Mouse (Mus musculus) layer of hippocampus, postnatal 25 days (tissue): ENCODE measurements at regions not wholly inside any gene's neighbourhood (a gene's known extent, or its start where the extent isn't known, plus 50 kb on each side); places are given as distances from the start of the nearest gene placed in this dataset.
A peak's percentile ranks its signal among the peaks of the same experiment; 100 is the strongest.

Experiments
- DNase-seq, 2 experiments: peaks; one replicate each; pipeline ENCODE4 v3.0.0; 2022; ENCODE audit warnings: mixed read lengths in 2 of 2, low spot score in 1 of 2; ENCODE audit errors: extremely low spot score in 1 of 2

- no peak for DNase-seq
These were observed 69.8 kb downstream of the Gm21750 start for GRCm38 (mm10) chr14:73730796-73731195.

DNA sequence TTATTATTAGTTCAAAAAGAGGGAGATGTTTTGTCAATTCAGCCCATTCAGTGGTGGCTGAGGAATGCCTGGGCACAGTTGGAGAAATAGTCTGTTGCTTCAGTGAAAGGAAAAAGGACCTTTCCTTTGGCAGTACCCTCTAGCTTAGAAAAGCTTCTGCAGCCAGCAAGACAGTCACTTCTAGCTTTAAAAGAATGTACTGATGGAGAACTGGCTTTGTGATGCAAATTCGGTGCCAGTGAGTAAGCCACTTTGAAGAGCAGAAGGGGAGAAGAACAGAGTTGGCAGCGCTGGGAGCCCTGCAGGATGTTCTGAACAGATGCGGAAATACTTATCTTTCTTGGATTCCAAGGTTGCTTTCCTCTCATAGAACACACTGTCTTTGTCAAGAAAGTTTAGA lies 71.1 kb downstream of the Gm21750 start:
- DNase-seq: peak in 1 of 2 experiments; percentile 19

- DNase-seq: no peak
These were observed 89.8 kb downstream of the Gm21750 start for GRCm38 (mm10) chr14:73750790-73751189.

- no peak for DNase-seq
These were observed 99.0 kb downstream of the Gm21750 start for GRCm38 (mm10) chr14:73759986-73760385.

- DNase-seq: no peak
These were observed 111.9 kb downstream of the Gm21750 start for GRCm38 (mm10) chr14:73772964-73773363.

GRCm38 (mm10) chr14:73773810-73774209 lies 112.8 kb downstream of the Gm21750 start:
- no peak for DNase-seq

DNA sequence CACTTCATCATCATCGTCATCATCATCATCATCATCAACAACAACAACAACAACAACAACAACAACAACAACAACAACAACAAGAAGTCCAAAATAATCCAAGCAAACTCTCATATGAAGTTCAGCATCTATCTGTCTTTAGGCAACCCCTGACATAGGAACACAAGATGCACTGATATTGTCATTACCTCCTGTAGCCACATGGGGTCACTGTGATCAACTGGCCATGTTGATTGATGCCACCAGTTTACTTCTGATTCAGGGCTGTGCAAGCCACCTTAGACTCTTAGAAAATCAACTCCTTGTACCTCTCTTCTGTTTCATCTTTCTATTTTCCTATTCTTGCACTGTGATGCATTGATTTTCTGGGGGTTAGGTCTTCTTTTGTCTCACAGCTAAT lies 115.0 kb downstream of the Gm21750 start:
- DNase-seq: peak in 1 of 2 experiments; percentile 58

DNA sequence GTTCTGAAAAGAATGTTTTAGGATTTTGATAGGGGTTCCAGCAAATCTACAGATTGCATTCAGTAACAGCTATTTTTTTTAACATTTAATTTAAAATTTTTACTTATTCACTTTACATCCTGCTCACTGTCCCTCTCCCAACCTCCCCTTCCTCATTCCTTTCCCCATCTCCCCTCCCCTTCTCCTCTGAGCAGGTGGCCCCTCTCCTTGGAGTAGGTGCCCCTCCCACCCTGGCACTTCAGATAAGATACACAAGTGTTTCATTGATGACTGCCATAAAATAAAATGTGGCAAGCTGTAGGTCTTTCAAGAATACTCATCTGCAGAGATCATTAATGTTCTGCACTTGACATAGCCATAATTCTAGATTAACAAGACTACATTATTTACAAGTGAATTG lies 146.1 kb downstream of the Gm21750 start:
- DNase-seq: no peak

DNA sequence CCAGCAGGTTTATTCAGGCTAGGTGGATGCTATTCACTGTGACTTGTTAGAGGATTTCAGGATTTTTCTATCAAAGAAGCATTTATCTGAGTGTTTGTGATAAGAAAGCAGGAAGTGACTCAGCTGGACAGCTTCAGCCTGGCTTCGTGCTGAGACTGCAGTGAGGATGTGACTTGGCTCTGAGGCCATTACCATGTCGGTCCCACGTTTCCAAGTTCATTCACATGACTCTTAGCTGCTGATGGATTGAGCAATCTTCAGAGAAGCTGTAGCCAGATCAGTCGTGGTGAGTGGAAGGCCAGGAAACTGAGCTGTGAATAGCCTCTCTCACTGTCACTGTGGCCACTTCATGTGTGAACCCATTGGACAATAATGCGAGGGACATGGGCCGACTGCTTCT lies 177.9 kb downstream of the Gm21750 start:
- no peak for DNase-seq

- no peak for DNase-seq
These were observed 200.8 kb downstream of the Gm21750 start for GRCm38 (mm10) chr14:73861782-73862181.

DNA sequence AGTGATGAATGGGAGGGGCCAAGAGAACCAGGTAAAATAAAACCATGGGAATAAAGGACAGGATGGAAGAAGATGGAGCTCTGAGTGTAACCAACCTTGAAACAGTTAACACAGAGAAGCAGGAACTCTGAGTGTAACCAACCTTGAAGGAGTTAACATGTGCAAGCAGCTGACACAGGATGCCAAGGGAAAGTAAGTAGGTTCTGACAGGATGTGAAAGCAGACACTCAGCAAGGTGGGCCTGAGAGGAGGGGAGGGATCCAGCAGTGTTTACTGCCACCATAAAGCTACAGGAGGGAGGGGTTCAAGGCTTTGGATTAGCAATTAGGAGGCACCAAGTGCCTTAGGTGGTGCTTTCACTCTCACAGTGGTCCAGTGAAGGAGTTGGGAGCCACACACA lies 213.3 kb downstream of the Gm21750 start:
- no peak for DNase-seq

DNA sequence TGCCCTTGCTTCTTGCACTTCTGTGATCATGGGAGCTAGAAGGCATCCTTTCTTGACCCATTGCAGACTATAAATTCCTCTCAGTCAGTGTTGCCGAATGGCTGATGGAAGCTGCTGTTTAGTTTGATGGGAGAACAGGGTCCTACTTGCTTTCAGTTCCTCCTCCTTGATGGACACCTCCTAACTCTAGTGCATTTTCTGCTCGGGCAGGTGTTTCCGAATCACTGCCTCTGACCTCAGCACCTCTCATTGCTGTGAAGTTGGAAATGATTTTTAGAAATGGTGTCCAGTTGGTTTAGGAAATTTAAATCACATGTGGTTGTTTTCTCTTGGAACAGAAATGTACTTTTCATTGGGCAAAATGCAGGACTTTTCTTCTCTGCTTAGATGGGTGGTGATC lies 214.9 kb downstream of the Gm21750 start:
- DNase-seq: no peak

GRCm38 (mm10) chr14:73878267-73878666 lies 217.2 kb downstream of the Gm21750 start:
- no peak for DNase-seq

DNA sequence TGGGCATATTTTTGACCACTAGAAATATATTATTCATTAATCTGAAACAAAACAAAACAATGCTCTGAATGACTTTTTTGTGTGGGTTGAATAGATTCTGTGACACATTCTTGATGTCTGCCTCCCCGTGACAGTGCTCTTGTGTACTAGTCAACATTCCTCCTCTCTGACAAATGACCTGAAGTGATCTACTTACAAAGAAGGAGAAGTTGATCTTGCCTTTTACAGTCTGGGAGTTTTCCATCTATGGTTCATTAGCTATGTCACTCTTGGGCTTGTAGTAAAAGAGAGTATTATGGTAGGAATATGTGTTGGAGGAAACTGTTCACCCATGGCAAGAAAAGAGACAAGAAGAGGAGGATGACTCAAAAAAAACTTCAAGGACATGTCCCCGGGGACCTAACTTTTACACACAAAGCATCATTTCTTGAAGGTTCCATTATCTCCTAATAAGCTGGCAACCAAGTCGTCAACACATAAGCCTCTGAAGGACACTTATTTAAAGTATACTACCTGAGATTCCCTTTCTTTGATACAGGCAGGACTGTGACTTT lies 217.9 kb downstream of the Gm21750 start:
- no peak for DNase-seq

- DNase-seq: no peak
These were observed 230.4 kb downstream of the Gm21750 start for GRCm38 (mm10) chr14:73891451-73891850.

- DNase-seq: no peak
These were observed 233.8 kb downstream of the Gm21750 start for GRCm38 (mm10) chr14:73894844-73895243.

DNA sequence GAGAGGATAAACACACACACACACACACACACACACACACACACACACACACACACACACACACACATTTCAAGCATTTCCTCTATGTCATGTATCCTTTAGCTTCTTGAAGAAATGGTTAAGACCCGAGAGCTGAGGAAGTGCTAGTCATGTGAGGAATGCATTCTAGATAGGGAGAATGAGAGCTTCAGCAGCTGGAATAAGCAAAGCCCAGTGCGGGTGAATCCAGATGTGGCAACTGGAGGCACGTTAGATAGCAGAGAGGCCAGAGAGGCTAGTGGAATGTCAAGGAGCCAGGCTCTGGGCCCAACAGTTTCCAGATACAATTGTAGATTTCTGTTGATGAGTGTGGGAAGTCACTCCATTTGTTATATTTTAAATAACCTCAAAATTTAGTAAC lies 234.2 kb downstream of the Gm21750 start:
- DNase-seq: no peak

- no peak for DNase-seq
These were observed 238.1 kb downstream of the Gm21750 start for GRCm38 (mm10) chr14:73899078-73899477.

- no peak for DNase-seq
These were observed 241.2 kb downstream of the Gm21750 start for GRCm38 (mm10) chr14:73902085-73902713.

DNA sequence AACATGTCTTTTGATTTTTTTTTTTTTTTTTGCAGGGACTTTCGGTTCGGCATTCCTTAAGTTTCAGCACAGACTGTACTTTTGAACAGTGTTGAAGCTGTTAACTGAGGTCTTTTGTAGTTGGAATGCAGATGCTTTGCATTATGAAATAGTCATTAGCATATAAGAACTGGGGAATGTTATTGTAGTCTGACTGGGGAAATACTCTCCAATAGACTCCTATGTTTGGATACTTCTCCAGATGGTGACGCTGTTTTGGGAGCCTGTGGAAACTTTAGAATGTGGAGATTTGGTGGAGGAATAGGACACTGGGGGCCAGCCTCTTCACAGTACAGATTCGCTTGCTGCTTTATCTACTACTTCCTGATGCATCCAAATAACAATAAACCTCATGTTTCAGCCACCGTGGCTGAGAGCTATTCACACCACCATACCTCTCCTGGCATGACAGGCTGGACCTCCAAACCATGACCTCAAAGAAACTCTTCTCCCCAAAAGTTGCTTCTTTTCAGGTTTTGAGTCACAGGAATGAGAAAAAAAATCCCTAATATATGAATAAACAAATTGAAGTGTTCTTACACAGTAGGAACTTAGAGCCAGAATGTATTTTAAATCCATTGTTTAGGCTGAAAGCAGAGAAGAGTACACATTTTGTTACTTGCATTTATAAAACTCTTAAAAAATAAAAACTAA lies 252.9 kb downstream of the Gm21750 start:
- no peak for DNase-seq

- DNase-seq: no peak
These were observed 255.0 kb downstream of the Gm21750 start for GRCm38 (mm10) chr14:73915990-73916389.

DNA sequence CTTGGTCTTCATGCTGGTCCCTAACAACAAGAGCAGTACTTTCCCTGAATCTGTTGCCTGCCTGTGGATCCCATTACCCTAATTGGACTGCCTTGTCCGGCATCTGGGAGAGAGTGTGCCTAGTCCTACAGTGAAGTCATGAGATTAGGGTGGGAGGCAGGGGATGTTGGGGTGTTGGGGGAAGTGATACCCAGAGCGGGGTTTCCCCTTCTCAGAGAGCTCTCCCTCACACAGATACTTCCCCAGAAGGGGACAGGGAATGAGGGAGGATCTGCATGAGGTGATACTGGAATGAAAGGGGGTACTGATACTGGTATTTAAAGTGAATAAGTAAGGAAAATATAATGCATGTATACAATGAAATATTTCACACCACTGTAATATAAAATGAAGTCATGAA lies 270.1 kb downstream of the Gm21750 start:
- no peak for DNase-seq
